Mouse (Mus musculus) midbrain, postnatal 0 days (tissue): ENCODE measurements around the gene Mrpl52. TPM values are rescaled to one million over a fixed set of nuclear protein-coding genes. Genes with fewer than 3 reads are reported as not detected.

Source experiments
- ATAC-seq: fragments of 200-750 bp; cut with Nextera tagmentation; 2 replicates; pipeline ENCODE4 v1.8.0; 2017; ENCODE audit warnings: moderate number of reproducible peaks, mild to moderate bottlenecking, moderate TSS enrichment, moderate library complexity; ENCODE audit not compliant: low FRiP score
- DNase-seq: peaks from one replicate; pipeline ENCODE4 v3.0.0-alpha.2; 2015; ENCODE audit warnings: low spot score
- H3K27ac ChIP-seq: fragments of 300-500 bp; sonication (generic); 2 replicates; pipeline ENCODE4 v1.5.1; 2014; ENCODE audit warnings: low read depth, mild to moderate bottlenecking, low read length, mixed read lengths
- H3K27me3 ChIP-seq: fragments of 300-500 bp; sonication (generic); 2 replicates; pipeline ENCODE4 v1.6.1; 2014; ENCODE audit warnings: low read length, control low read depth, mixed read lengths; ENCODE audit not compliant: insufficient read depth
- H3K36me3 ChIP-seq: fragments of 300-500 bp; sonication (generic); 2 replicates; pipeline ENCODE4 v1.6.1; 2014; ENCODE audit warnings: low read length, control low read depth, mixed read lengths; ENCODE audit not compliant: insufficient read depth
- H3K4me1 ChIP-seq: fragments of 300-500 bp; sonication (generic); 2 replicates; pipeline ENCODE4 v1.6.1; 2014; ENCODE audit warnings: mild to moderate bottlenecking, control low read depth, antibody characterized with exemption, low read length, mixed read lengths; ENCODE audit not compliant: insufficient read depth
- H3K4me2 ChIP-seq: fragments of 300-500 bp; sonication (generic); 2 replicates; pipeline ENCODE4 v1.6.1; 2014; ENCODE audit warnings: low read depth, mild to moderate bottlenecking, low read length, mixed read lengths; ENCODE audit not compliant: poor library complexity, severe bottlenecking
- H3K4me3 ChIP-seq: fragments of 300-500 bp; sonication (generic); 2 replicates; pipeline ENCODE4 v1.5.1; 2014; ENCODE audit warnings: low read depth, mild to moderate bottlenecking, low read length, moderate library complexity
- H3K9ac ChIP-seq: fragments of 300-500 bp; sonication (generic); replicated peaks from 2 replicates; pipeline ENCODE4 v1.6.1; 2014; ENCODE audit warnings: mild to moderate bottlenecking, low read length, moderate library complexity, mixed read lengths; ENCODE audit not compliant: poor library complexity, severe bottlenecking
- H3K9me3 ChIP-seq: fragments of 300-500 bp; sonication (generic); 2 replicates; pipeline ENCODE4 v1.6.1; 2016; ENCODE audit warnings: low read length, control low read depth
- CTCF ChIP-seq: IDR thresholded peaks from 2 replicates; pipeline ENCODE4 v1.5.1; 2016; ENCODE audit warnings: antibody characterized with exemption, mild to moderate bottlenecking
- WGBS: fragments of 180-500 bp; shearing (Covaris S2); extraction: QIAGEN DNeasy Blood & Tissue Kit; methylation state at CpG from one replicate; pipeline ENCODE4 v1.1.7; 2014; 5-methylcytosine and 5-hydroxymethylcytosine counted together
- polyA plus RNA-seq: library from polyadenylated mRNA; unstranded; fragments of >200 nt; fragmentation: Nextera tagmentation; extraction: Ambion mirVana; gene quantifications from 2 replicates; pipeline ENCODE4 v1.2.1, GENCODE M21; 2015
- total RNA-seq: library from RNA; depleted of rRNA; stranded (reverse); fragments of >200 nt; gene quantifications from 2 replicates; pipeline ENCODE4 v1.2.3, GENCODE M21; 2014

The Mrpl52 gene
- total and polyA plus RNA-seq, 2 experiments from 2014 or later = 104 to 303 TPM

DNA sequence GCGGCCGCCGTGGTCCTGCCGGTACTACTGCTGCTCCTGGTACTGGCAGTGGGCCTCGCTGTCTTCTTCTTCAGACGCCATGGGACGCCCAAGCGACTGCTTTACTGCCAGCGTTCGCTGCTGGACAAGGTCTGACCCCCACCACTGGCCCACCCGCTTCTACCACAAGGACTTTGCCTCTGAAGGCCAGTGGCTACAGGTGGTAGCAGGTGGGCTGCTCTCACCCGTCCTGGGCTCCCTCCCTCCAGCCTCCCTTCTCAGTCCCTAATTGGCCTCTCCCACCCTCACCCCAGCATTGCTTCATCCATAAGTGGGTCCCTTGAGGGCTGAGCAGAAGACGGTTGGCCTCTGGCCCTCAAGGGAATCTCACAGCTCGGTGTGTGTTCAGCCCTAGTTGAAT lies 13.8 kb downstream of the Mrpl52 start:
- Histone ChIP-seq H3K27me3 (no peaks in the 10 kb centered on the region), H3K4me1 (no peaks in the 10 kb centered on the region), H3K9me3 (no peaks in the 10 kb centered on the region), H3K4me2 (no peak overlapping the region), H3K9ac (no peak overlapping the region), H3K36me3 (peaks cover 3% of the 10 kb centered on the region; the same call in 1 of the 2 replicates), H3K27ac (no peak overlapping the region), H3K4me3 (no peak overlapping the region)
- DNase-seq (no peak), ATAC-seq (no peak)
- no peak for TF ChIP-seq CTCF
- WGBS = 95% methylated on average over 14 of the region's 14 CpGs

DNA sequence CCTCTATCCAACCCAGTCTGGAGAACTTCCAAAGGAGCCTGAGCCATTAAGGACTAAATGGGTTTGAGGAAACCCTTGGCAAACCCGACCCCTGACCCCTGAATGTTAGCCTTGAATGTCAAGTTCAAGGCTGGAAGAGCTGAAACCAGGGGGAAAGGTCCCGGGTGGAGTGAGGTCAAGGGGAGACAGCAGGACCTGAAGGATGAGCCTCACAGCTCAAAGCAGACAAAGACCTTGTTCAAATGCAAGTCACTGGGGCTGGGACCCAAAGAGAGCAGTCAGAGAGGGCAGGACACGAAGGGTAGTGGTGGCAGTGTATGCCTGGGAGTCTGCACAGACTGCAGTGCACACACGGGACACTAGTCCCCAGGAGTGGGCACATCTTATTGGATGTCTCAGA lies 14.7 kb downstream of the Mrpl52 start:
- H3K4me3 ChIP-seq = no peak overlapping the region
- H3K36me3 ChIP-seq = peaks cover 3% of the 10 kb centered on the region; the same call in 1 of the 2 replicates
- H3K27ac ChIP-seq = no peak overlapping the region
- no peak for ATAC-seq
- no peak for TF ChIP-seq CTCF
- H3K27me3 ChIP-seq = no peaks in the 10 kb centered on the region
- H3K4me2 ChIP-seq = no peak overlapping the region
- 77% methylated on average over 4 of the region's 4 CpGs for WGBS
- no peak for DNase-seq
- no peaks in the 10 kb centered on the region for H3K9me3 ChIP-seq
- no peaks in the 10 kb centered on the region for H3K4me1 ChIP-seq
- no peak overlapping the region for H3K9ac ChIP-seq

DNA sequence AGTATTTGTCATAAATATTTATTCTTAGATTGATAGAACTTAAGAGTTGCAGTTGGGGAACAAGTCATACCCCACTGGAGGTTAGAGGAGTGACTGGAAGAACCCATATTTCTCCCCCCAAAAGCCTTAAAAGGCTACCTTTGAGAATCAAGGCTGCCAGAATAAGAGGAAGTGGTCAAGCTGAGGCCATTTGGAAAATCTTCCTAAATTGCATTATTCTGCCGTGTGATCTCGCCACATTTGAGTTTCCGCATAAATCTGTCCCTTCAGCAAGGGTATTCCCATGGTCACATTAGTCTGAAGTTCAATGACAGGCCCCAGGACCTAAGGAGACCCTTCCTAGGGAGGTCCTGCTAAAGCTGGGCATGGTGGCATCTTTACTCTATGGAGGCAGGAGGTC lies 15.8 kb downstream of the Mrpl52 start:
- DNase-seq (no peak), ATAC-seq (no peak)
- Histone ChIP-seq H3K4me1 (no peaks in the 10 kb centered on the region), H3K4me3 (no peak overlapping the region), H3K27ac (no peak overlapping the region), H3K9me3 (no peaks in the 10 kb centered on the region), H3K27me3 (no peaks in the 10 kb centered on the region), H3K9ac (no peak overlapping the region), H3K36me3 (peaks cover 3% of the 10 kb centered on the region; the same call in 1 of the 2 replicates), H3K4me2 (no peak overlapping the region)
- 82% methylated on average over 3 of the region's 3 CpGs for WGBS
- no peak for TF ChIP-seq CTCF

DNA sequence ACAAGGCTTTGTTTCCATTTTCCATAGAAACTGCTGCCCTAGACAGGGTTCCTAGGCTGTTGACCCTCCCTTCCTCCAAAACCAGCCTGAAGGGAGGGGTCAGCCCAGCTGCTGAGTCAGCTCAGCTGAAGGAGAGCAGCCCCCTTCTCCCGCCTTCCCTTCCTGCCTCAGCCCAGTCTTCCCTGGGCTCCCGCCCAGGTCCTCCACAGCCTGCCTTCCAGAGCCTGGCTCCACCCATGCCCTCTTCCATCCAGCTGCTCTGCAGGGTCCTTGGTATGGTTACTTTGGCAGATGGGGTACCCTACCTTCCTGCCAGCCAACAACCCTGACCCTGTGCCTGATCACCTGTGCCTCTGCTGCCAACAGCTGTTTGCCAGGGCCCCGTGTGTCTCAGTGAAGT lies 16.5 kb downstream of the Mrpl52 start:
- DNase-seq = no peak
- Histone ChIP-seq H3K4me3 (no peak overlapping the region), H3K9me3 (no peaks in the 10 kb centered on the region), H3K27ac (no peak overlapping the region), H3K36me3 (peaks cover 3% of the 10 kb centered on the region; the same call in 1 of the 2 replicates), H3K4me2 (no peak overlapping the region), H3K27me3 (no peaks in the 10 kb centered on the region), H3K4me1 (no peaks in the 10 kb centered on the region), H3K9ac (no peak overlapping the region)
- 50% methylated on average over 3 of the region's 3 CpGs for WGBS
- ATAC-seq = no peak
- TF ChIP-seq CTCF = no peak

DNA sequence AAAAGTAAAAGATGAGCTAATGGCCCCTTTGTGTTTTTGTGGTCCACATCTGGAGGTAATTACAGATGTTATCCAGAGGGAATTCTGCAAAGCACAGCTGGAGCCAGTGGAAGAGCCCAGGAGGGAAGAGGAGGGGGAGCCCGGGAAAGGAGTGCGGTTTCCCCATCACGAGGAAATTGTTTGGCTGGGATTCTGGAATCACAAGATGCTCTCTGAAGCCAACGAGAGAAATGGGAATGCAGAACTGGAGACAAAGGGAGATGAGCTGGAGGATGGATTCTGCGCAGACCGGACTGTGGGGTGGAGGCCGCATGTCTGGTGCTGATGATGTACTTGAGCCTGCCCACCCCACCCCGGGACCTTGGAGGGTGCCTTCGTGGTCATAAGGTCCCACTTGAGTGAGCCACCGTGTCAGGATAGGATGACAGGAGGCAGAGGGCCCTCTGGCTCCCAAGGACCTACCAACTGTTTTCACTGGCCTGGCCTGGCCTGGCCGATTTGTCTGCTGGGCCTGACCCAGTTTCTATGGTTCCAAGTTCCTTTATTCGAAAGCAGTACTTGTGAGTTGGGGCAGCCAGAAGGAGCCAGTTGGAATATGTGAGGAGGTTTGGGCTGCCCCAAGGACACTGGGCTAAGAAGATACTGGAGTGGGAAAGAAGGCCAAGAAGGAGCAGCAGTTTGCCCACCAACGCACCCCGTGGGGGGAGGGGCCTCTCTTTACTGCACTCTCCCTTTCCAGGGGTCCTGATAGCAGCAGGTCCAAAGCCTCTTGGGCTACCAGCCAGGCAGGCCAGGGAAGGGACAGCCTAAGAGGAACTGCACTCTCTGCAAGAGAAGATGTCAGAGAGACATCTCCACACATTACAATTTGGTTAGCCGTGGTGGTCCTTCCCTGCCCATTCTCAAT lies 17.3 kb downstream of the Mrpl52 start:
- Histone ChIP-seq H3K4me3 (no peak overlapping the region), H3K36me3 (no peaks in the 10 kb centered on the region), H3K9ac (no peak overlapping the region), H3K9me3 (no peaks in the 10 kb centered on the region), H3K27ac (no peak overlapping the region), H3K4me2 (no peak overlapping the region), H3K27me3 (no peaks in the 10 kb centered on the region), H3K4me1 (no peaks in the 10 kb centered on the region)
- ATAC-seq (no peak), DNase-seq (no peak)
- TF ChIP-seq CTCF = no peak
- 69% methylated on average over 15 of the region's 15 CpGs for WGBS

DNA sequence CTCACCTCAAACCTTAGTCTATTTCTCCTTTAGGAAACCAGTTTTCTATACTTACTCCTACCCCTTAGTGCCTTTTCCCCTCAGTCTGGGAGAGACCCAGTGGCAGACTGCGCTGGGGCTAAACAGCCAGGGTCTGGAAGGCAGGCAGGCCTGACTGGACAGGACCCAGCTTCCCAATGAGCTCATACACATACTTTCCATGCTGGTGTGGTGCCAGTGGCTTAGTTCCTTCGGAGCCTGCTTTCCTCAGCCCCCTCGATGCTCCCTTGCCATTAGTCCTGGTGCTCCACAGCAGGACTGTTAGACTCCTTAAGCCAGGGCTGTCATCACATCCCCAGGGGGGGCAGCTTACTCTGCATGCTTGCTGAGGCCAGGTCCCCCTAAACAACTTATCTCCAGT lies 18.8 kb downstream of the Mrpl52 start:
- TF ChIP-seq CTCF = no peak
- 47% methylated on average over 3 of the region's 3 CpGs for WGBS
- no peaks in the 10 kb centered on the region for H3K9me3 ChIP-seq
- ATAC-seq = no peak
- no peaks in the 10 kb centered on the region for H3K4me1 ChIP-seq
- H3K9ac ChIP-seq = no peak overlapping the region
- H3K4me2 ChIP-seq = no peak overlapping the region
- no peak overlapping the region for H3K4me3 ChIP-seq
- no peaks in the 10 kb centered on the region for H3K36me3 ChIP-seq
- DNase-seq = no peak
- H3K27ac ChIP-seq = no peak overlapping the region
- no peaks in the 10 kb centered on the region for H3K27me3 ChIP-seq
